Mouse (Mus musculus) liver, adult 2 months (tissue): ENCODE results near the gene Hist1h4d.

Experiments
- CTCF ChIP-seq: fragments of 200-500 bp; IDR thresholded peaks from 2 replicates; pipeline ENCODE4 v1.5.1; 2011; ENCODE audit warnings: low read depth, low read length, control low read depth
- POLR2A ChIP-seq: fragments of 200-500 bp; IDR thresholded peaks from 2 replicates; pipeline ENCODE4 v1.6.1; 2011; ENCODE audit warnings: low read length, control low read depth; ENCODE audit not compliant: insufficient read depth; ENCODE audit errors: extremely low read depth

DNA sequence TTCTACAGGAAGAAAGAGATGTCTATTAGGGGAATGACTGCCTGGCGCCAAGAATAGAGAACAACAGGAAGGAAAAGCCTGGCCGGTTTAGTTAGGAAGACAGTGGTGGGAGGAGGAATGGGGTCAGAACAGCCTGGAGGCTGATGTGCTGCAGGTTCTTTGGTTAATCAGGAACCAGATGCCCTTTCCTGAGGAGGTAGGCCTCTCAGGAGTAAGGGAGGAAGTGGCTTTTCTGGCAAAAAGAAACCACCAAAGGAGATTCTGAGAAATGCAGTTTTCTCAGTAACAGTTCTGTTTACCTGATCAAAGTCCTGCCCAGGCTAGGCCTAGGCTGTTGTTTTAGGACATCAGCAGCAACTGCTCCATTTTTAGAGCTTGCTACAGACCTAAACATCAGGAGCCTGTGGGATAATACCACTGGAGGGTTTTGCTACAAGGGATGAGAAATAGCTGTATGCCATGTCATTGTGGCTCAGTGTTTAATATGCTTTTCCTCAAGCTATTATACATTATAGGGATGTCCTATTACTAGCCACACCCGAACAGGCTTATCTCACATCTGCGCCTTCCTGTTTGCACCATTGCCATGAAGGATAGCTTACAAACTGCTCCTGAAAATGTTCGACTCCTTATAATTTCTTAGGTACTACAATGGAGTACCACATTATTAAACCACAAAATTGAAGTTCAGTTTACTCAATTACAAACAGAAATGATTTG, 11.8 kb downstream of the Hist1h4d start:
- TF ChIP-seq POLR2A (no peak), CTCF (no peak)
